Mouse (Mus musculus) E14TG2a.4 (cell line): ENCODE results near the gene E2f7.

ENCODE experiments used
- CTCF ChIP-seq: conservative IDR thresholded peaks from 2 replicates; pipeline ENCODE4 v1.5.1; 2014; ENCODE audit warnings: low read length
- NANOG ChIP-seq: IDR thresholded peaks from 2 replicates; pipeline ENCODE4 v1.6.1; 2014; ENCODE audit warnings: borderline replicate concordance, low read length, mixed read lengths
- POU5F1 ChIP-seq: IDR thresholded peaks from 2 replicates; pipeline ENCODE4 v1.6.1; 2014; ENCODE audit warnings: low read length, borderline replicate concordance

DNA sequence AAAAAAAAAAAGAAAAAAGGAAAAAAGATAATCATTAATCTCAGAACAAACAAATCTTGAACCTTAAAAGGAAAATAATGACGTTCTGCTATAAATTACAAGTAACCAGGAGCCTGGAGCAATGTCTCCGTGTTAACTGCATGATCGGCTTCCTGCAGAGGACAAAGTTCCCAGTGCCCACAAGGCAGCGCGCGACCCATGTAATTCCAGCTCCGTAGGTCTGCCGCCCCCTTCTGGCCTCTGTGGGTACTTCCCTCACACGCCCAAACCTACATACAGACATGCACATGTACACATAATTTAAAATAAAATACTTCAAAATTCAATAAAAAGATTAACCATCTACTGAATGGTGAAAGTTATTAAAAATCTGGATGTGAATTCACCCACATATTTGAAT is 39.6 kb upstream of the E2f7 start:
- TF ChIP-seq CTCF (peak; percentile 93), POU5F1 (no peak), NANOG (no peak)
